Mouse (Mus musculus) limb, embryonic 13.5 days (tissue): ENCODE data around the gene Asl. TPM values are rescaled to one million over a fixed set of nuclear protein-coding genes. Genes with fewer than 3 reads are reported as not detected.

Source experiments
- ATAC-seq: fragments of 200-750 bp; cut with Nextera tagmentation; 2 replicates; pipeline ENCODE4 v1.8.0; 2017; ENCODE audit warnings: low read depth, moderate number of reproducible peaks, moderate TSS enrichment; ENCODE audit not compliant: low FRiP score
- H3K27ac ChIP-seq: fragments of 300-500 bp; sonication (generic); 2 replicates; pipeline ENCODE4 v1.5.1; 2015; ENCODE audit warnings: inconsistent platforms, mild to moderate bottlenecking, moderate library complexity
- H3K27me3 ChIP-seq: fragments of 300-500 bp; sonication (generic); 2 replicates; pipeline ENCODE4 v1.6.1; 2015; ENCODE audit warnings: mild to moderate bottlenecking, inconsistent platforms
- H3K36me3 ChIP-seq: fragments of 300-500 bp; sonication (generic); 2 replicates; pipeline ENCODE4 v1.6.1; 2015; ENCODE audit warnings: inconsistent platforms, mild to moderate bottlenecking, moderate library complexity
- H3K4me1 ChIP-seq: fragments of 300-500 bp; sonication (generic); 2 replicates; pipeline ENCODE4 v1.6.1; 2015; ENCODE audit warnings: inconsistent platforms
- H3K4me2 ChIP-seq: fragments of 300-500 bp; sonication (generic); replicated peaks from 2 replicates; pipeline ENCODE4 v1.6.1; 2015; ENCODE audit warnings: inconsistent platforms, mild to moderate bottlenecking, moderate library complexity
- H3K4me3 ChIP-seq: fragments of 300-500 bp; sonication (generic); 2 replicates; pipeline ENCODE4 v1.5.1; 2015; ENCODE audit warnings: moderate library complexity, mild to moderate bottlenecking, inconsistent platforms
- H3K9ac ChIP-seq: fragments of 300-500 bp; sonication (generic); 2 replicates; pipeline ENCODE4 v1.6.1; 2015; ENCODE audit warnings: mild to moderate bottlenecking, inconsistent platforms
- H3K9me3 ChIP-seq: fragments of 300-500 bp; sonication (generic); 2 replicates; pipeline ENCODE4 v1.6.1; 2016; ENCODE audit warnings: inconsistent platforms
- WGBS: fragments of 180-500 bp; shearing (Covaris S2); methylation state at CpG from one replicate; pipeline ENCODE4 v1.1.7; 2015; 5-methylcytosine and 5-hydroxymethylcytosine counted together
- polyA plus RNA-seq: library from polyadenylated mRNA; unstranded; fragments of >200 nt; fragmentation: Nextera tagmentation; extraction: Ambion mirVana; gene quantifications from 2 replicates; pipeline ENCODE4 v1.2.1, GENCODE M21; 2015

The Asl gene
- 32.1 and 33.6 TPM in 2 replicates for polyA plus RNA-seq

GRCm38 (mm10) chr5:130029142-130029897 is at the start of gene Asl, which contains the start of gene Crcp:
Asl (minus strand) TSS chr5:130029247.
Crcp (plus strand) TSS chr5:130029290.
- 2% methylated on average over 51 of the region's 51 CpGs for WGBS
- Histone ChIP-seq H3K27ac (peak within 1 kb of the TSS; percentile 88), H3K27me3 (no peaks in the 10 kb centered on the region), H3K4me3 (peak within 1 kb of the TSS; percentile 72), H3K36me3 (no peaks in the 10 kb centered on the region), H3K9me3 (no peaks in the 10 kb centered on the region), H3K4me1 (peaks cover 10% of the 10 kb centered on the region), H3K9ac (peak within 1 kb of the TSS; percentile 81), H3K4me2 (peak within 1 kb of the TSS; percentile 72)
- ATAC-seq: peak; percentile 84

- H3K4me3 ChIP-seq: peak overlapping the region; percentile 78
- 0 out of 2 replicates have a peak, but pooled peaks cover 6% of the 10 kb centered on the region for H3K9me3 ChIP-seq
- H3K9ac ChIP-seq: peak overlapping the region; percentile 94
- 42% methylated on average over 6 of the region's 6 CpGs for WGBS
- ATAC-seq: peak; percentile 33
- H3K27ac ChIP-seq: peak overlapping the region; percentile 65
- peak overlapping the region; percentile 76 for H3K4me2 ChIP-seq
- peaks cover 23% of the 10 kb centered on the region for H3K4me1 ChIP-seq
- no peaks in the 10 kb centered on the region for H3K27me3 ChIP-seq
- H3K36me3 ChIP-seq: peaks cover 12% of the 10 kb centered on the region
Observed at GRCm38 (mm10) chr5:130078834-130079156, 49.7 kb upstream of the Asl start.

GRCm38 (mm10) chr5:130078096-130078833 is 49.2 kb upstream of the Asl start:
- Histone ChIP-seq H3K27me3 (no peaks in the 10 kb centered on the region), H3K4me1 (peaks cover 18% of the 10 kb centered on the region), H3K4me3 (no peak overlapping the region), H3K36me3 (peaks cover 12% of the 10 kb centered on the region), H3K27ac (no peak overlapping the region; the same call in 1 of the 2 replicates), H3K9ac (no peak overlapping the region), H3K4me2 (no peak overlapping the region; the same call in 1 of the 2 replicates), H3K9me3 (0 out of 2 replicates have a peak, but pooled peaks cover 6% of the 10 kb centered on the region)
- no peak for ATAC-seq
- WGBS: 72% methylated on average over 9 of the region's 9 CpGs

- no peak overlapping the region for H3K9ac ChIP-seq
- peaks cover 5% of the 10 kb centered on the region for H3K36me3 ChIP-seq
- ATAC-seq: no peak
- H3K27me3 ChIP-seq: no peaks in the 10 kb centered on the region
- H3K9me3 ChIP-seq: 0 out of 2 replicates have a peak, but pooled peaks cover 4% of the 10 kb centered on the region
- 58% methylated on average over 6 of the region's 6 CpGs for WGBS
- no peak overlapping the region for H3K4me3 ChIP-seq
- H3K27ac ChIP-seq: no peak overlapping the region
- H3K4me1 ChIP-seq: peaks cover 12% of the 10 kb centered on the region
- H3K4me2 ChIP-seq: no peak overlapping the region
Observed at GRCm38 (mm10) chr5:130076396-130076795, 47.3 kb upstream of the Asl start.

GRCm38 (mm10) chr5:130074491-130074890 is 45.4 kb upstream of the Asl start:
- no peaks in the 10 kb centered on the region for H3K4me1 ChIP-seq
- H3K36me3 ChIP-seq: no peaks in the 10 kb centered on the region
- WGBS: 76% methylated on average over 6 of the region's 6 CpGs
- no peak overlapping the region for H3K9ac ChIP-seq
- H3K27ac ChIP-seq: no peak overlapping the region
- no peaks in the 10 kb centered on the region for H3K9me3 ChIP-seq
- no peak overlapping the region for H3K4me3 ChIP-seq
- no peak overlapping the region for H3K4me2 ChIP-seq
- ATAC-seq: no peak
- no peaks in the 10 kb centered on the region for H3K27me3 ChIP-seq

- H3K36me3 ChIP-seq: no peaks in the 10 kb centered on the region
- no peak within 1 kb of the TSS for H3K4me3 ChIP-seq
- no peaks in the 10 kb centered on the region for H3K27me3 ChIP-seq
- WGBS: 93% methylated on average over 6 of the region's 6 CpGs
- no peaks in the 10 kb centered on the region for H3K4me1 ChIP-seq
- H3K9me3 ChIP-seq: 0 out of 2 replicates have a peak, but pooled peaks cover 3% of the 10 kb centered on the region
- no peak for ATAC-seq
- H3K4me2 ChIP-seq: no peak within 1 kb of the TSS
- no peak within 1 kb of the TSS; the same call in 1 of the 2 replicates for H3K27ac ChIP-seq
- no peak within 1 kb of the TSS for H3K9ac ChIP-seq
Observed at GRCm38 (mm10) chr5:130073026-130073425, 44.0 kb upstream of the Asl start, which contains the start of gene Tpst1. Tpst1 (plus strand) TSS chr5:130073326.

GRCm38 (mm10) chr5:130067841-130068264 is 38.8 kb upstream of the Asl start:
- no peaks in the 10 kb centered on the region for H3K4me1 ChIP-seq
- no peak overlapping the region for H3K4me3 ChIP-seq
- H3K27ac ChIP-seq: no peak overlapping the region
- ATAC-seq: no peak
- no peak overlapping the region for H3K9ac ChIP-seq
- peaks cover 6% of the 10 kb centered on the region; the same call in 1 of the 2 replicates for H3K9me3 ChIP-seq
- WGBS: 54% methylated on average over 3 of the region's 3 CpGs
- no peak overlapping the region for H3K4me2 ChIP-seq
- no peaks in the 10 kb centered on the region for H3K36me3 ChIP-seq
- H3K27me3 ChIP-seq: no peaks in the 10 kb centered on the region

- Histone ChIP-seq H3K27ac (no peak overlapping the region), H3K9ac (no peak overlapping the region), H3K36me3 (peaks cover 10% of the 10 kb centered on the region), H3K27me3 (no peaks in the 10 kb centered on the region), H3K9me3 (peaks cover 6% of the 10 kb centered on the region; the same call in 1 of the 2 replicates), H3K4me1 (no peaks in the 10 kb centered on the region), H3K4me2 (no peak overlapping the region), H3K4me3 (no peak overlapping the region)
- ATAC-seq: no peak
- WGBS: 96% methylated on average over 1 of the region's 1 CpGs
Observed at GRCm38 (mm10) chr5:130065579-130065978, 36.5 kb upstream of the Asl start.

GRCm38 (mm10) chr5:130063760-130064159 is 34.7 kb upstream of the Asl start:
- Histone ChIP-seq H3K27me3 (no peaks in the 10 kb centered on the region), H3K4me1 (no peaks in the 10 kb centered on the region), H3K4me3 (no peak overlapping the region), H3K4me2 (no peak overlapping the region), H3K9me3 (peaks cover 3% of the 10 kb centered on the region; the same call in 1 of the 2 replicates), H3K27ac (no peak overlapping the region), H3K9ac (no peak overlapping the region), H3K36me3 (peaks cover 25% of the 10 kb centered on the region)
- no peak for ATAC-seq
- WGBS: 86% methylated on average over 2 of the region's 2 CpGs

GRCm38 (mm10) chr5:130062096-130062495 is 33.0 kb upstream of the Asl start:
- Histone ChIP-seq H3K27ac (no peak overlapping the region), H3K4me3 (no peak overlapping the region), H3K9ac (no peak overlapping the region), H3K36me3 (peaks cover 35% of the 10 kb centered on the region), H3K4me1 (no peaks in the 10 kb centered on the region), H3K4me2 (no peak overlapping the region), H3K27me3 (no peaks in the 10 kb centered on the region), H3K9me3 (peaks cover 3% of the 10 kb centered on the region; the same call in 1 of the 2 replicates)
- 80% methylated on average over 2 of the region's 2 CpGs for WGBS
- no peak; the same call in 1 of the 2 replicates for ATAC-seq

GRCm38 (mm10) chr5:130060329-130060665 is 31.2 kb upstream of the Asl start:
- 91% methylated on average over 4 of the region's 4 CpGs for WGBS
- ATAC-seq: no peak
- Histone ChIP-seq H3K27me3 (no peaks in the 10 kb centered on the region), H3K27ac (no peak overlapping the region), H3K4me3 (no peak overlapping the region), H3K9ac (no peak overlapping the region), H3K9me3 (no peaks in the 10 kb centered on the region), H3K4me2 (no peak overlapping the region), H3K4me1 (no peaks in the 10 kb centered on the region), H3K36me3 (peaks cover 37% of the 10 kb centered on the region)
